Mouse (Mus musculus) spleen, adult 2 months (tissue): ENCODE results near the gene Gm17606. TPM values are rescaled to one million over a fixed set of nuclear protein-coding genes. Genes with fewer than 3 reads are reported as not detected.

ENCODE experiments used
- DNase-seq, 2 experiments: peaks; one replicate each; pipeline versions ENCODE4 v3.0.0 to v3.0.0-alpha.2; 2012 to 2021; ENCODE audit warnings: low spot score in 2 of 2, low read depth in 1 of 2
- H3K27ac ChIP-seq: fragments of 200-500 bp; 2 replicates; pipeline ENCODE4 v1.5.1; 2012; ENCODE audit warnings: low read length, inconsistent platforms; ENCODE audit not compliant: insufficient read depth
- H3K27me3 ChIP-seq: fragments of 200-500 bp; 2 replicates; pipeline ENCODE4 v1.6.1; 2012; ENCODE audit warnings: mild to moderate bottlenecking, moderate library complexity, low read length, inconsistent platforms; ENCODE audit not compliant: control insufficient read depth, insufficient read depth
- H3K36me3 ChIP-seq: fragments of 200-500 bp; 2 replicates; pipeline ENCODE4 v1.6.1; 2012; ENCODE audit warnings: mild to moderate bottlenecking, low read length, inconsistent platforms; ENCODE audit not compliant: control insufficient read depth, insufficient read depth
- H3K4me1 ChIP-seq: fragments of 200-500 bp; 2 replicates; pipeline ENCODE4 v1.6.1; 2011; ENCODE audit warnings: inconsistent platforms; ENCODE audit not compliant: control insufficient read depth, insufficient read depth, insufficient read length
- H3K4me3 ChIP-seq: fragments of 200-500 bp; 2 replicates; pipeline ENCODE4 v1.5.1; 2011; ENCODE audit warnings: mild to moderate bottlenecking, inconsistent platforms; ENCODE audit not compliant: insufficient read depth, insufficient read length; ENCODE audit errors: extremely low read depth
- CTCF ChIP-seq: fragments of 200-500 bp; IDR thresholded peaks from 2 replicates; pipeline ENCODE4 v1.5.1; 2011; ENCODE audit warnings: mild to moderate bottlenecking, inconsistent platforms; ENCODE audit not compliant: insufficient read depth, insufficient read length, insufficient replicate concordance; ENCODE audit errors: extremely low read depth
- POLR2A ChIP-seq: fragments of 200-500 bp; IDR thresholded peaks from 2 replicates; pipeline ENCODE4 v1.6.1; 2011; ENCODE audit warnings: low read depth, low read length, inconsistent platforms
- WGBS: fragments of 180-500 bp; shearing (Covaris S2); methylation state at CpG from one replicate; pipeline ENCODE4 v1.1.7; 2018; 5-methylcytosine and 5-hydroxymethylcytosine counted together
- polyA plus RNA-seq: library from polyadenylated mRNA; depleted of rRNA; stranded (reverse); fragments of >200 nt; gene quantifications from 2 replicates; pipeline ENCODE4 v1.2.3, GENCODE M21; 2012; rRNA removed

The Gm17606 gene
- polyA plus RNA-seq, 1 experiment: not detected

GRCm38 (mm10) chr14:54696752-54697151 is 56.0 kb downstream of the Gm17606 start:
- TF ChIP-seq CTCF: no peak
- TF ChIP-seq POLR2A: no peak

More at GRCm38 (mm10) chr14:54696752-54697151, 56.0 kb downstream of the Gm17606 start:
- no peak overlapping the region for H3K27ac ChIP-seq
- WGBS: 91% methylated on average over 4 of the region's 4 CpGs
- no peaks in the 10 kb centered on the region for H3K27me3 ChIP-seq
- no peak overlapping the region for H3K4me3 ChIP-seq
- no peaks in the 10 kb centered on the region for H3K4me1 ChIP-seq
- no peak for DNase-seq
- no peaks in the 10 kb centered on the region for H3K36me3 ChIP-seq

Other genes starting within 250 kb of the Gm17606 start
- 24.6 and 31.2 TPM in 2 replicates for gene Slc7a7, start 223.2 kb upstream of the Gm17606 start, polyA plus RNA-seq
- gene Mrpl52, start 214.0 kb upstream of the Gm17606 start, polyA plus RNA-seq: 221 and 393 TPM in 2 replicates
- 42.0 and 63.2 TPM in 2 replicates for gene Mmp14, start 209.3 kb upstream of the Gm17606 start, polyA plus RNA-seq
- 154 and 206 TPM in 2 replicates for gene Lrp10, start 176.8 kb upstream of the Gm17606 start, polyA plus RNA-seq
- gene Rem2, start 164.9 kb upstream of the Gm17606 start, polyA plus RNA-seq: 0.22 and 0.40 TPM in 2 replicates
- gene Prmt5, start 123.4 kb upstream of the Gm17606 start, polyA plus RNA-seq: 18.2 and 26.6 TPM in 2 replicates
- 12.8 and 15.1 TPM in 2 replicates for gene Haus4, start 86.3 kb upstream of the Gm17606 start, polyA plus RNA-seq
- gene Ajuba, start 63.4 kb upstream of the Gm17606 start, polyA plus RNA-seq: 3.0 and 3.9 TPM in 2 replicates
- gene 4931414P19Rik, start 35.0 kb upstream of the Gm17606 start, polyA plus RNA-seq: 4.2 and 6.0 TPM in 2 replicates
- gene Psmb5, start 22.9 kb upstream of the Gm17606 start, polyA plus RNA-seq: 82.5 and 102 TPM in 2 replicates
- gene Psmb11, start 19.5 kb upstream of the Gm17606 start, polyA plus RNA-seq: not detected in 2 replicates
- gene Cdh24, start 412 bp downstream of the Gm17606 start, polyA plus RNA-seq: 7.3 and 10.8 TPM in 2 replicates
- 32.9 and 66.9 TPM in 2 replicates for gene 1700123O20Rik, start 45.3 kb downstream of the Gm17606 start, polyA plus RNA-seq
- 126 and 130 TPM in 2 replicates for gene Acin1, start 46.0 kb downstream of the Gm17606 start, polyA plus RNA-seq
- gene Gm29776, start 57.9 kb downstream of the Gm17606 start, polyA plus RNA-seq: 0.04 and 0.07 TPM in 2 replicates
- gene Cebpe, start 71.2 kb downstream of the Gm17606 start, polyA plus RNA-seq: 5.2 and 5.9 TPM in 2 replicates
- 10.8 and 13.3 TPM in 2 replicates for gene Slc7a8, start 141.0 kb downstream of the Gm17606 start, polyA plus RNA-seq
- gene Rnf212b, start 173.2 kb downstream of the Gm17606 start, polyA plus RNA-seq: not detected in 2 replicates
- 2.8 and 4.1 TPM in 2 replicates for gene Homez, start 230.0 kb downstream of the Gm17606 start, polyA plus RNA-seq
- 6.3 and 10.7 TPM in 2 replicates for gene Ppp1r3e, start 236.6 kb downstream of the Gm17606 start, polyA plus RNA-seq
- 16.6 and 16.9 TPM in 2 replicates for gene Bcl2l2, start 242.4 kb downstream of the Gm17606 start, polyA plus RNA-seq
- gene Gm20521, start 242.5 kb downstream of the Gm17606 start, polyA plus RNA-seq: 3.1 TPM in 1 of 2 replicates, not detected in the other